Mouse (Mus musculus): Measurements from ENCODE around the gene Esyt1. TPM values are rescaled to one million over a fixed set of nuclear protein-coding genes. Genes with fewer than 3 reads are reported as not detected.
A peak's percentile ranks its signal among the peaks of the same experiment; 100 is the strongest.
"Not testable (repeated sequence)": the region's sequence is repeated elsewhere in the genome, so short reads cannot be mapped to it uniquely, and the experiment has no call there.

Esyt1 gene
- total RNA-seq, 2 experiments from 2014 or later = 4.5 to 4.7 TPM

- peak; percentile 84 for DNase-seq
Observed at GRCm38 (mm10) chr10:128536266-128536940, 10.7 kb upstream of the Esyt1 start.

DNA sequence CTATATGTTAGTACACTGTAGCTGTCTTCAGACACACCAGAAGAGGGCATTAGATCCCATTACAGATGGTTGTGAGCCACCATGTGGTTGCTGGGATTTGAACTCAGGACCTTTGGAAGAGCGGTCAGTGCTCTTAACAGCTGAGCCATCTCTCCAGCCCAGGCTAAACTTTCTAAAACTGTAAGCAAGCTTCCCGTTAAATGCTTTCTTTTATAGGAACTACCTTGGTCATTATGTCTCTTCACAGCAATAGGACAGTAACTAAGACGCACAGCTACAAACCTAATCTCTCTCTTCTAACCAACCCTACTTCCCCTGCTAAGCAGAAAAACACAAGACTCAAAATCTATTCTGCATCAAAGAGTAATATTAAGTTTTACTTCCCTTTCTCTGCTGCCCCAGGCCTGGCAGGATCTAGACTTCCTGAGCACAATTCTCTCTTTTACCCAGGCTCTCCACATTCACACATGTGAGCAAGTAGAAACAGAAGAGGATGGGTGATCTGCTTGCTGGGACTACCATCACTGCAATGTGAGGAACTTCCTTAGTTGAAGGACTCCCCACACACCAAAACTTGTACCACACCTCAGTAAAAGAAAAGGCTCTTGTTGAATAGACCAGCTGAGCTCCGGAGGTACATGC lies 10.1 kb upstream of the Esyt1 start:
- DNase-seq = no peak

GRCm38 (mm10) chr10:128535206-128535605 lies 9.5 kb upstream of the Esyt1 start:
- no peak for DNase-seq

GRCm38 (mm10) chr10:128526366-128527356 lies 990 bp upstream of the Esyt1 start:
- DNase-seq = no peak

GRCm38 (mm10) chr10:128524732-128525662 lies 674 bp downstream of the Esyt1 start:
- DNase-seq = peak in 1 of 2 experiments; percentile 29

- DNase-seq = no peak
Observed at GRCm38 (mm10) chr10:128524111-128524731, 1.4 kb downstream of the Esyt1 start.

GRCm38 (mm10) chr10:128522351-128522750 lies 3.3 kb downstream of the Esyt1 start:
- no peak for DNase-seq

- DNase-seq = no peak
Observed at GRCm38 (mm10) chr10:128520591-128520990, 5.1 kb downstream of the Esyt1 start.

DNA sequence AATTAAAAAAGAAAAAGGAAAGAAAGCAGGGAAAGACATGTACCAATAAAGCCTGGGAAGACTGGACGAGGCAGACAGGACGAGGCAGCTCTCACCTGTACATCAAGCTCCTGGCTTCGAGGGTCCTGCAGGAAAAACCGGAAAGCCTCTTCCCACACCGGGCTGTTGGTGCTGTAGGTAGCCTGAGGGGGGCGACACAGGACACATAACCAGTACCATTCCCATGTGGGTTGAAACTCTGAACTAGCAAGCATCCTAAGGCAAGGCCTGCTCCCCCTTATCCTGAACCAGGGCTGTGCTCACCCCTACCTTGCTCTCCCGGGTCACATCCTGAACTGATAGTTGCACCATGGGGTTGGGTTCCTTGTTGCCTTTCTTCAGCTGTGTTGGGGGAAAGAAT lies 6.8 kb downstream of the Esyt1 start:
- DNase-seq = peak in 1 of 2 experiments; percentile 31

DNA sequence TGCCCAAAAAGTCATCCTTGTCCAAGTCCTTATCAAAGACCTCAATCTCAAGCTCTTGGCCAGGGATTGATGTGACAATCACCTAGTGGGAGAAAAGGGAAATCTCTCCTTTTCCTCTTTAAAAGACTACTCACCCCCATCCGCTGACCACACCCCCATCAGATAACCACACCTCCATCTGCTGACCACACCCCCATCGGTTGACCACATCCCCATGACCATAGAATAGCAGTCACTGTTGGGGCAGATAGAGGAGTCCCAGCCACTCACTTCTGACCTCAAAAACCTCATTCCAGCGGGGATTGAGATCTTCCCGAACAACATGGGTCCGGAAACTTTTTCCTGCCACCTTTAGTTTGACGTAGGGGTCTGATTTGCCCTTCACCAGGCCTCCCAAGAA lies 9.0 kb downstream of the Esyt1 start:
- no peak for DNase-seq

- DNase-seq = no peak
Observed at GRCm38 (mm10) chr10:128516029-128516428, 9.6 kb downstream of the Esyt1 start.

DNA sequence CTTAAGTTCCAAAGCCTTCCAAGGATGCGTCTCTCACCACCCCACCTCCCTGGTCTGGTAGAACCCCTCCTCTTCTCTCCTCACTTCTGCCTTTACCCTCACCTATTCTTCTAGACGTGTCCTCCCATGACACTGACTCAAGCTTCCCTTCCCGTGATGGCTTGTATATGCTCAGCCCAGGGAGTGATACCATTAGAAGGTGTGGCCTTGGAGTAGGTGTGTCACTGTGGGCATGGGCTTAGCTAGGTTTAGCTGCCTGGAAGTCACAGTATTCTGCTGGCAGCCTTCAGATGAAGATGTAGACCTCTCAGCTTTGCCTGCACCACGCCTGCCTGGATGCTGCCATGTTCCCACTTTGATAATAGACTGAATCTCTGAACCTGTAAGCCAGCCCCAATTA lies 10.6 kb downstream of the Esyt1 start:
- DNase-seq = no peak

DNA sequence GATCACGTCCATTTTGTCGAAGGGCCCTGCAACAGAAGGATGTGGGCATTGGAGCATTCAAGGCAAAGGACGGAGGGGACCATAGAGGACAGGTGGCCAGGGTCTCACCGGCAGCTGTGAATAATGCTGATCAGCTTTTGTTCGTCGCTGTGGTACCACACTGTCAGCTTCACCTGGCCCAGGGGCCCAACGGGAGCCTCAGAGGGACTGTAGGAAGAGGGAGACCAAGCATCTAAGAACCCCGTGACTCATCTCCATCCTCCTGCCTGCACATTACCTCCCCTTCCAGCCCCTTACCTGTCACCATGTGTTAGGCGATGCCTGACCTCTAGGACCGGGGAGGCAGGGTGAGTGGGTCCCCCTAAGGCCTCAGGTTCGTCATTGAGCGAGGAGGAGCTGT lies 13.9 kb downstream of the Esyt1 start:
- no peak for DNase-seq

GRCm38 (mm10) chr10:128511189-128511588 lies 14.5 kb downstream of the Esyt1 start:
- DNase-seq = no peak

DNA sequence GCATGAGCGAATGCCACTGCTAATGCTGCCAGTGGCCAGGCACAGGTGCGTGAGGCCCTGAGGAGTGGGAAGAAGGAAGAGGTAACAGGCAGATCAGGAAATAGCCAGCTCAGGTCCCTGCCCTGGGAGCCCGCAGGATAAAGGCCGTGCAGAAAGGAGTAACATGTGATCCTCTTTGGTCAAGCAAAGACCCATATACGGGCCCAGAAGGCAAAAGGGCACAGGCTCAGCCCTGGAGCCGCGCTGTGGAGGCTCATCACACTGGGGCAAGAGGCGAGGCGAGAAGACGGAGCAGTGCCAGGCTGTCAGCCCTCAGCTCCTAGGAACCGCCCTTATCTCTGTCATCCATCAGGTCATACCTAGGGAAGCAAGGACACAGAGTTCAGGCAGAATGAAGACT lies 15.4 kb downstream of the Esyt1 start:
- DNase-seq = no peak

DNA sequence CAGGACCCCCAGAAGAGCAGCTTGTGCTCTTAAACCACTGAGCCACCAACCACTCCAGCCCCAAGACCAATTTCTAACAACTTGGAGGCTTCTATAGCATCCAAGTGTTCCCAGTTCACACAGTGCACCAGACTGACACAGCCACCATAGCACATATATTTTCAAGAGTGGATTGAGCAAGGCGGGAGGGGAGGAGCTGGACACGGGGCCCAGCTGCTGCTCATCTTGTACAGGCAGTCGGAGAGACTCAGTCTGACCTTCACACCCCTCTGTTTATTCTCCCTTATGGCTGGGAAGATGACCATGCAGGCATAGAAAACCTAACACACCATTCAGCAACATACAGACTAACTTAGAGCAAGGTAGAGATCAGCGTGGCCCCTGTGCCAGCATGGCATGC lies 15.8 kb downstream of the Esyt1 start:
- no peak for DNase-seq

DNA sequence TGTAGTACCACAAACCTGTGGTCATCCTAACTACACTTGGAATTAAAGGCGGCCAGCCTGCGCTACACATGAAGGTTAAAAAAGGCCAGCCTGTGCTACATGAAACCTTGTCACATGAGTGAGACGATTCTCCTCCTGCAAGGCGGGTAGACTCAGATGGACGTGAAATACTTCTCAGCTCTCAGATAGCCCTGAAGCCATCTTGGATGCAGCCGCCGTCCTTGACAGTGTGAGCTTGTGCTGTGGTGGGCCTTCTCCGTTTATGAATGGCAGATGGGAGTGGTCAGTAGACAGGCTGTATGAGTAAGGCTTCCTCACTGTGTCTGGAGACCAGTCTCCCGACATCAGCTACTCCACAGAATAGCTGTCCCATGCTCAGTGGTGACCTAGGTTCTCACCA lies 16.5 kb downstream of the Esyt1 start:
- DNase-seq = no peak

DNA sequence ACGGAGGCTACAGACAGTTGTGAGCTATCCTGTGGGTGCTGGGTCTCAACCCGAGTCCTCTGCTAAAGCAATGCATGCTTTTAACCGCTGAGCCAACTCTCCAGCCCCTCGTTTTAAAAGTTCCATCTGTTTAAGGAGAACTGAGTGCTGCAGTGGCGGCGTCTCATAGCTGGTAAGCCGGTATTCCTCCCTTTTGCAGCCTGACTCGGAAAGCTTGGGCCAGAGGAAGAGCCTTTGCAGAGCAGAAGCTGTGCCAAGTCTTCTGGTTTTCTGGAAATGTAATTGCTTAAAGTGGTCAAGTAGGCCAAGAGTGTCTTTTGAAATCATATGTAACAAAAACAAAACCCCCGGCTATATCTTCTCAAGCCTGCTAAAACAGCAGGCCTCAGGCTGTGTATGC lies 17.4 kb downstream of the Esyt1 start:
- no peak for DNase-seq

- DNase-seq = no peak
Observed at GRCm38 (mm10) chr10:128505974-128506373, 19.7 kb downstream of the Esyt1 start.

GRCm38 (mm10) chr10:128505371-128505667 lies 20.4 kb downstream of the Esyt1 start:
- DNase-seq = not testable (repeated sequence)

GRCm38 (mm10) chr10:128504641-128505370 lies 20.9 kb downstream of the Esyt1 start:
- DNase-seq = no peak

All from layer of hippocampus, postnatal 36 days (tissue).